Mouse (Mus musculus) urinary bladder, postnatal 4 days (tissue): ENCODE measurements around the gene Lrrc75b.
"Not testable (repeated sequence)": the region's sequence is repeated elsewhere in the genome, so short reads cannot be mapped to it uniquely, and the experiment has no call there.

Source experiments
- DNase-seq, 2 experiments: peaks; one replicate each; pipeline ENCODE4 v3.0.0; 2021 to 2022; ENCODE audit warnings: low spot score in 2 of 2

The Lrrc75b gene

GRCm38 (mm10) chr10:75534934-75535333, 25.2 kb downstream of the Lrrc75b start:
- DNase-seq = no peak

GRCm38 (mm10) chr10:75534216-75534615, 25.9 kb downstream of the Lrrc75b start:
- DNase-seq = no peak

GRCm38 (mm10) chr10:75531532-75532090, 28.5 kb downstream of the Lrrc75b start:
- DNase-seq = no peak

- no peak for DNase-seq
Measured at GRCm38 (mm10) chr10:75530322-75530721, 29.8 kb downstream of the Lrrc75b start.

- not testable (repeated sequence) for DNase-seq
Measured at GRCm38 (mm10) chr10:75525450-75525849, 34.7 kb downstream of the Lrrc75b start.

- DNase-seq = no peak
Measured at GRCm38 (mm10) chr10:75521643-75522042, 38.5 kb downstream of the Lrrc75b start.

- DNase-seq = no peak
Measured at GRCm38 (mm10) chr10:75520581-75520980, 39.5 kb downstream of the Lrrc75b start.

- peak; percentile 96 to 98 for DNase-seq
Measured at GRCm38 (mm10) chr10:75517758-75518143, 42.4 kb downstream of the Lrrc75b start, which contains the start of gene Gucd1. Gene Gucd1, minus strand, starts transcription at chr10:75517972.

- peak; percentile 93 for DNase-seq
Measured at GRCm38 (mm10) chr10:75517073-75517757, 42.9 kb downstream of the Lrrc75b start, which contains the start of gene Snrpd3. Gene Snrpd3, plus strand, starts transcription at chr10:75517551.

GRCm38 (mm10) chr10:75516724-75517072, 43.4 kb downstream of the Lrrc75b start:
- DNase-seq = no peak

GRCm38 (mm10) chr10:75516038-75516723, 43.9 kb downstream of the Lrrc75b start:
- DNase-seq = no peak

- DNase-seq = no peak
Measured at GRCm38 (mm10) chr10:75515216-75516037, 44.7 kb downstream of the Lrrc75b start.

GRCm38 (mm10) chr10:75514361-75514760, 45.8 kb downstream of the Lrrc75b start:
- no peak for DNase-seq

- DNase-seq = no peak
Measured at GRCm38 (mm10) chr10:75513306-75514067, 46.6 kb downstream of the Lrrc75b start.

GRCm38 (mm10) chr10:75512796-75513195, 47.3 kb downstream of the Lrrc75b start:
- DNase-seq = no peak

GRCm38 (mm10) chr10:75511897-75512296, 48.2 kb downstream of the Lrrc75b start:
- no peak for DNase-seq

GRCm38 (mm10) chr10:75511060-75511459, 49.1 kb downstream of the Lrrc75b start:
- DNase-seq = no peak

GRCm38 (mm10) chr10:75510446-75510845, 49.7 kb downstream of the Lrrc75b start:
- DNase-seq = no peak

GRCm38 (mm10) chr10:75505928-75506327, 54.2 kb downstream of the Lrrc75b start:
- not testable (repeated sequence) for DNase-seq

GRCm38 (mm10) chr10:75505130-75505495, 55.0 kb downstream of the Lrrc75b start:
- no peak for DNase-seq
